Mouse (Mus musculus): ENCODE results near the gene Clec4g. TPM values are rescaled to one million over a fixed set of nuclear protein-coding genes. Genes with fewer than 3 reads are reported as not detected.
A peak's percentile ranks its signal among the peaks of the same experiment; 100 is the strongest.
"Not testable (repeated sequence)": the region's sequence is repeated elsewhere in the genome, so short reads cannot be mapped to it uniquely, and the experiment has no call there.

Gene Clec4g
- not detected in 2 replicates for polyA plus RNA-seq (2012; ENCODE audit: insufficient read depth, insufficient read length, low replicate concordance, missing spikeins)

- H3K27ac ChIP-seq (ENCODE audit: insufficient read depth, low read depth, low read length), result no peak within 1 kb of the TSS
- TF ChIP-seq POLR2A (IDR thresholded peaks at IDR 0.05; ENCODE audit: insufficient read depth, low read depth, low read length) (no peak), CTCF (IDR thresholded peaks at IDR 0.05; ENCODE audit: insufficient read depth, low read depth, low read length) (no peak)
- WGBS, result 67% methylated on average over 5 of the region's 5 CpGs
- no peak within 1 kb of the TSS for H3K4me3 ChIP-seq (ENCODE audit: insufficient read depth, low read depth, low read length)
- peaks cover 2% of the 10 kb centered on the region; the same call in 1 of the 2 replicates for H3K4me1 ChIP-seq (ENCODE audit: control insufficient read depth, insufficient read depth, low read length)
Measured at GRCm38 (mm10) chr8:3720551-3720950, at the start of gene Clec4g. Gene Clec4g (minus strand): TSS chr8:3720651.

DNA sequence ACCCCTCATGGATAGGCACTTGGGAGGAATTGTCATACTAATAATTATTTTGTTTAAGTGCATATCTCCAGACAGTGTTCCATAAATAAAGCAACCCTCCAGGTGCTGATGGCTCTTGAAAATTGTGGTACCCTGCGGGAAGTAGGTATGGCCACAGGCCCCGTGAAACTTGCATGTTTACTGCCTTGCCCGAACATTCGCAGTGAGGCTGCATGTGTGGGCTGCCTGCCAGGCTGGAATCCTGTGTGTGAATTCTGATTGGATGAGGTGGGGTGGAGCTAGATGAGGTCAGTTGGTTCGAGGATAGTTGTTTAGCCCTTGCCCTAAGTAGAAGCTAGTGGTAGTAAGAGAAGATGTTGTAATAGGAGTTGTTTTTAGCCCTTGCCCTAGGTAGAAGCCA lies 48.2 kb upstream of the Clec4g start:
- not testable (repeated sequence) for H3K4me3 ChIP-seq (ENCODE audit: insufficient read depth, low read depth, low read length)
- 80% methylated on average over 5 of the region's 5 CpGs for WGBS

GRCm38 (mm10) chr8:3754261-3754850 lies 33.9 kb upstream of the Clec4g start:
- Histone ChIP-seq H3K4me3 (ENCODE audit: insufficient read depth, low read depth, low read length) (no peak overlapping the region), H3K4me1 (ENCODE audit: control insufficient read depth, insufficient read depth, low read length) (no peaks in the 10 kb centered on the region), H3K27ac (ENCODE audit: insufficient read depth, low read depth, low read length) (no peak overlapping the region)
- WGBS, result 75% methylated on average over 18 of the region's 18 CpGs
- TF ChIP-seq POLR2A (IDR thresholded peaks at IDR 0.05; ENCODE audit: insufficient read depth, low read depth, low read length), result no peak
- no peak for TF ChIP-seq CTCF (IDR thresholded peaks at IDR 0.05; ENCODE audit: insufficient read depth, low read depth, low read length)

More for the DNA sequence above, 48.2 kb upstream of the Clec4g start:
- not testable (repeated sequence) for H3K27ac ChIP-seq (ENCODE audit: insufficient read depth, low read depth, low read length); H3K4me1 ChIP-seq (ENCODE audit: control insufficient read depth, insufficient read depth, low read length)

- no peaks in the 10 kb centered on the region for H3K4me1 ChIP-seq (ENCODE audit: control insufficient read depth, insufficient read depth, low read length)
- H3K4me3 ChIP-seq (ENCODE audit: insufficient read depth, low read depth, low read length), result no peak within 1 kb of the TSS
- WGBS, result 91% methylated on average over 4 of the region's 4 CpGs
- TF ChIP-seq CTCF (IDR thresholded peaks at IDR 0.05; ENCODE audit: insufficient read depth, low read depth, low read length) (no peak), POLR2A (IDR thresholded peaks at IDR 0.05; ENCODE audit: insufficient read depth, low read depth, low read length) (no peak)
- no peak within 1 kb of the TSS for H3K27ac ChIP-seq (ENCODE audit: insufficient read depth, low read depth, low read length)
Measured at GRCm38 (mm10) chr8:3748761-3749160, 28.3 kb upstream of the Clec4g start, which contains the start of gene Cd209a. Gene Cd209a (minus strand): TSS chr8:3748984.

DNA sequence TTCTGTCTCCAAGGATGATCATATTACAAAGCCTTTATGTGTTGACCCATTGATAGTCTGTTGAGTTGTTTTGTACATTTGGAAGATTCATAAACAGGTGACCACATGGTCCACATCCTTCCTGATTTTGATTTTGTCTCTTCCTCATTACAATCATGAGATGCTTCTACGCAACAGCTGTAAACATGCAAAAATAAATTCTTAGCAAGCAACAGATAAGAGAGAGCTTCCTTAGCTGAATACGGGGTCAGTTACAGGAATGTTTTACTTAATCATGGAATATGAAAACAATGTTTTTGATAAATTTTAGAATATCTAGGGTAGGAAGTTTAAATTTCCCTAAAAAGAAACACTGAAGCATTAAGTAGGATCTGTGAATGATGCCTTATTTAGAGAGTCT lies 16.5 kb upstream of the Clec4g start:
- no peaks in the 10 kb centered on the region for H3K4me1 ChIP-seq (ENCODE audit: control insufficient read depth, insufficient read depth, low read length)
- H3K4me3 ChIP-seq (ENCODE audit: insufficient read depth, low read depth, low read length), result no peak overlapping the region
- no peak overlapping the region for H3K27ac ChIP-seq (ENCODE audit: insufficient read depth, low read depth, low read length)
- TF ChIP-seq CTCF (IDR thresholded peaks at IDR 0.05; ENCODE audit: insufficient read depth, low read depth, low read length) (no peak), POLR2A (IDR thresholded peaks at IDR 0.05; ENCODE audit: insufficient read depth, low read depth, low read length) (no peak)
- 89% methylated on average over 2 of the region's 2 CpGs for WGBS

DNA sequence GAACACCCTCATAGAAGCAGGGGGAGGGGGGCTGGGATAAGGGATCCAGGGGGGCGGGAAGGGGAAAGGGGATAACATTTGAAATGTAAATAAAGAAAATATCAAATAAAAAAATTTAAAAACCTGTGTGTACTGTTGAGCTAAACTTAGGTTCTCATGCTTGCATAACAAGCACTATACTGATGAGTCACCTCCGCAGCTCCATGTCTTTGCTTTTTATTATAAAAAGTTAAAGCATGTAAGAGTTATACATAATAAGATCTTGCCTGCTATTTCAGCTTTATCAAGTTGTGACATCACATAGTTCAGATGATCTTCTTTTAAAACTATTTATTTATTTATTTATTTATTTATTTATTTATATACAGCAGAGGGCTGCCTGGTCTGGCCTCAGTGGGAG lies 15.1 kb upstream of the Clec4g start:
- WGBS, result 89% methylated on average over 2 of the region's 2 CpGs
- no peaks in the 10 kb centered on the region for H3K4me1 ChIP-seq (ENCODE audit: control insufficient read depth, insufficient read depth, low read length)
- no peak overlapping the region for H3K4me3 ChIP-seq (ENCODE audit: insufficient read depth, low read depth, low read length)
- TF ChIP-seq CTCF (IDR thresholded peaks at IDR 0.05; ENCODE audit: insufficient read depth, low read depth, low read length), result no peak
- TF ChIP-seq POLR2A (IDR thresholded peaks at IDR 0.05; ENCODE audit: insufficient read depth, low read depth, low read length), result no peak
- H3K27ac ChIP-seq (ENCODE audit: insufficient read depth, low read depth, low read length), result no peak overlapping the region

DNA sequence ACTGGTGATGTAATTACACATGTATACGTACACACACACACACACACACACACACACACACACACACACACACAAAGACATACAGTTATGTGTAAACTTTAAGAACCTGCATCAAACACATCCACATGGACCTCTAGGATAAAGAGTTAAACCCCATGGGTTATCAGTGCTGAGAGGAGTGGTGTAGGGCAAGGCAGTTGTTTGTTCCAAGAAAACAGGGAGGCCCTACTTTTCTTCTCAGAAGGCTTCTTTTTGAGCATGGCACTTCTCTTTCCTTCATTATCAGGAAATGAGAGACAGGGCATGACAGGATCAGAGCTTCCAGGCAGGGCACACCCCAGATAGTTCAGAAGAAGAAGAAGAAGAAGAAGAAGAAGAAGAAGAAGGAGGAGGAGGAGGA lies 13.6 kb upstream of the Clec4g start:
- Histone ChIP-seq H3K4me1 (ENCODE audit: control insufficient read depth, insufficient read depth, low read length) (no peaks in the 10 kb centered on the region), H3K27ac (ENCODE audit: insufficient read depth, low read depth, low read length) (no peak overlapping the region), H3K4me3 (ENCODE audit: insufficient read depth, low read depth, low read length) (no peak overlapping the region)
- WGBS, result 39% methylated on average over 1 of the region's 1 CpGs
- TF ChIP-seq CTCF (IDR thresholded peaks at IDR 0.05; ENCODE audit: insufficient read depth, low read depth, low read length) (no peak), POLR2A (IDR thresholded peaks at IDR 0.05; ENCODE audit: insufficient read depth, low read depth, low read length) (no peak)

GRCm38 (mm10) chr8:3721041-3721440 lies 590 bp upstream of the Clec4g start:
- H3K4me1 ChIP-seq (ENCODE audit: control insufficient read depth, insufficient read depth, low read length), result peaks cover 2% of the 10 kb centered on the region; the same call in 1 of the 2 replicates
- H3K27ac ChIP-seq (ENCODE audit: insufficient read depth, low read depth, low read length), result no peak overlapping the region
- H3K4me3 ChIP-seq (ENCODE audit: insufficient read depth, low read depth, low read length), result no peak overlapping the region
- WGBS, result 5% methylated on average over 1 of the region's 1 CpGs
- TF ChIP-seq POLR2A (IDR thresholded peaks at IDR 0.05; ENCODE audit: insufficient read depth, low read depth, low read length), result no peak
- TF ChIP-seq CTCF (IDR thresholded peaks at IDR 0.05; ENCODE audit: insufficient read depth, low read depth, low read length), result no peak

GRCm38 (mm10) chr8:3718559-3718958 lies 1.9 kb downstream of the Clec4g start:
- no peak for TF ChIP-seq POLR2A (IDR thresholded peaks at IDR 0.05; ENCODE audit: insufficient read depth, low read depth, low read length)
- peak; percentile 69 for TF ChIP-seq CTCF (IDR thresholded peaks at IDR 0.05; ENCODE audit: insufficient read depth, low read depth, low read length)
- WGBS, result 17% methylated on average over 14 of the region's 14 CpGs
- Histone ChIP-seq H3K27ac (ENCODE audit: insufficient read depth, low read depth, low read length) (no peak overlapping the region), H3K4me3 (ENCODE audit: insufficient read depth, low read depth, low read length) (no peak overlapping the region), H3K4me1 (ENCODE audit: control insufficient read depth, insufficient read depth, low read length) (peaks cover 2% of the 10 kb centered on the region; the same call in 1 of the 2 replicates)
